Mouse (Mus musculus) lung, postnatal 0 days (tissue): ENCODE measurements at regions not wholly inside any gene's neighbourhood (a gene's known extent, or its start where the extent isn't known, plus 50 kb on each side); places are given as distances from the start of the nearest gene placed in this dataset.

ENCODE experiments used
- CTCF ChIP-seq: IDR thresholded peaks from 2 replicates; pipeline ENCODE4 v1.5.1; 2016; ENCODE audit warnings: antibody characterized with exemption, mild to moderate bottlenecking
- EP300 ChIP-seq: IDR thresholded peaks from 2 replicates; pipeline ENCODE4 v1.6.1; 2016; ENCODE audit warnings: antibody characterized with exemption, mild to moderate bottlenecking, control low read depth

DNA sequence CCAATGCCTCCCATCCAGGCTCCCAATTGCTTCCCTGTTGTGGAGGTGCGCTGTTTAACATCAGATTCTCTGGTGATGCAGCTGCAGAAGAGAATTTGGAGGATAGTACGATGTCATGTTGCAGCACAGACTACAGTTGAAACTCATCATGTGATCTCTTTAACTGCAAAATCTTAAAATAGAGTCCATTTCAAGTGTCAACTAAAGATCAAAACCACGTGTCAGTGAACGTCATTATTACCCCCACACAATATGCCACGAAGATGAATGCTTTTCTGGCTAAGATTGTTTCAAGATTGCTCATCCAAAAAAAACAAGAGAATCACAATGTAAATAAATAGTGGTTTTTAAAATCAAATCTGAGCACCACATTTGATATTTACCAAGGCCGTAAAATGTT, 343.7 kb upstream of the Fam98a start:
- TF ChIP-seq CTCF (no peak), EP300 (no peak)
